Mouse (Mus musculus): ENCODE measurements around the gene Maats1.
A peak's percentile ranks its signal among the peaks of the same experiment; 100 is the strongest.

Gene Maats1

DNA sequence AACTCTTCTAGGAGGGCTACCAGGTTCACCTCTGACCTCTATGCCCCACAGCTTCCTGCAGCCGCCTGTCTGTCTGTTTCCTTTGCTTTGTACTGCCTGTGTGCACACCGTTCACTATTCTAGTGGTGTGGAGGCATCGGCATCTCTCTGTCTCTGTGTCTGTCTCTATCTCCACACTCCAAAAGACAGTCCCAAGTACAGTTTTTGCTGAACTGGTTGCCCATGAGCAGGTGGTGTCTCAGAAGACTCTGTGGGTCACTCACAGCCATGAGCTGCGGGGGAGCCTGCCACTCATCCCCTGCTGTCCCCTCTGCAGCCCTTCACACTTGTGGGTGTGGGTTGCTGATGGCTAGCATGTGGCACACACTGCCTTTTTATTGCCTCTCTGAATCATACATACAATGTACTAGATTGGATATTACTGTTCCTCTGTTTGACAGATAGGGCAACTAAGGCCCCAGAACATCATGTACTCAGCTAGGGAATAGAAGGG, 28.1 kb upstream of the Maats1 start:
- no peak for DNase-seq

DNA sequence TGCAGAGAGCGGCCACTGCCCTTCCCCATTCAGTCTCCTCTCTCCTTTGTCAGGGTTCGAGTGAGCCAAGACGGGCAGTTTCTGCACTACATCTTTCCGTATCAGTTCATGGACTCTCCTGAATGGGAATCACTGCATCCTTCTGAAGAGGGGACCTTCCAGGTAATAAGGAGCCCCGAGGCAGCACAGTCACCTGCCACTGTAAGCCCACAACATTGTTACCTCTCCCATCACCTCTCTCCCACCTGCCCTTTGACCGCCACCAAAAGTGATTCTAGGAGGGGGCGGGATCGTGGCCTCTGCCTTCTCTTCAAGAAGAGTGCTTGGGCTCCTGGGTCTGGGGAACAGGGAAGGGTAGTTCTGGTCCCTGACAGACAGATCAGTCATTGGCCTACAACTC, 27.5 kb upstream of the Maats1 start:
- no peak for DNase-seq

DNA sequence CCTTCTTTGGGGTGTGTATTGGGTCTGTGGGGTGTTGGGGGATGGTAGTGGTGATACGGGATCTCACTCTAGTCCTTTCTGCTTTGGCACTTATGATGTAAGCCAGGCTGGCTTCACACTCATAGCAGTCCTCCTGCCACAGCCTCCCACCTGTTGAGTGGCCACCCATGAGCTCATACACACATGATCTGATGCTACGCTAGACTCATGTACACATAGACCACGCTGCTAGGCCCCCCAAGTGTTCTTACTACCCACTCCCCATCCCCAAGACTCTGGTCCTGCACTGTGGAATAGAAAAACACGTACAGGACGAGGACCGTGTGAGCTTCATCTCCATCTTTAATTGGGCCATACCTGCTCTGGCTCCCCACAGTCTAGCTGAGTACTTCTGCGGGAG, 27.1 kb upstream of the Maats1 start:
- no peak for DNase-seq

DNA sequence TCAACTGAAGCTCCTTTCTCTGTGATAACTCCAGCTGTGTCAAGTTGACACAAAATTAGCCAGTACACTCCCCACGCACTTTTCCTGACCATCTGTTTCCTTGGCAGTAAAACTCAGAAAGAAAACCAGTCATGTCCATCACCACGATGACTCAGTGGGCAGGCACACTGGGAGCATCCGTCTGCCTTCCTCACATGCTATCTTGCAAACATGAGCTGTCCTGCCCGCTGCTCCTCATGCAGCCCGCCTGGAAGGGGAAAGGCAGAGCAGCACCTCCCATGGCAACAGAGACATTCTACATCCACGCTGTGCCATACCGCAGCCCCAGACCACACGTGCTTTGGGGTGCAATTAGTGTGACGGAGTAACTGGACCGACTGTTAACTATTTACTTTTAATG, 26.4 kb upstream of the Maats1 start:
- DNase-seq, result peak; percentile 40

DNA sequence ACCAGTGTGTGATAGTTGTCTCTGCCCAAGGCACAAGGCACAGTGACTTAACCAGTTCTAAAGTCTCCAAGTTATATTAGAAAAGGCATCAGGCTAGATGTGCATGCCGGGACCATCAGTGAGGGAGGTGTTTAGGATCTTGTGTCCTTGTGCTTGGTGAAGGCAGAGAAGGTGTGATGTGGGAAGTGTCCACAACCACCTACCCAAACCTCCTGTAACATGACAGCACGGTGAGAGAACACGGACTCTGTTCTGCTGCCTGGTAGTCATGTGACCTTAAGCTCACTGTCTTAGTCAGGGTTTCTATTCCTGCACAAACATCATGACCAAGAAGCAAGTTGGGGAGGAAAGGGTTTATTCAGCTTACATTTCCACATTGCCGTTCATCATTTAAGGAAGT, 24.3 kb upstream of the Maats1 start:
- no peak for DNase-seq

DNA sequence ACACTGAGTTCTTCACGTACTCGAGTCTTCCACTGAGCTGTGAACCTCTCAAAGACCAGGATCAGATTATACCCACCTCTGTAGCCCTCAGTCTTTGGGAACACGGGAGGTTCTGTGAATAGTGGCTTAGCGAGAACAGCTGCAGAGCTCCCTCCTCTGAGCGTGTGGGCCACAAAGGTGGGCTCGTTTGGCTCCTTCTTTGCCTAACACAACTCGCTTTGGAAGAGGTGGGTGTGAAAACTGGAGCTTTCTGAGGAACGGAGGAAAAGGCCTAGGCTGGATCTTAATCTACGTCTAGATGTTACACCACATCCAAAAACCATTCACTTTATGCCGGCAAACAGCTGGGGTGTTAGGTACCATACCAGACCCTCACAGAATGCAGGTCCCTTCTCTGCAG, 23.4 kb upstream of the Maats1 start:
- no peak for DNase-seq

DNA sequence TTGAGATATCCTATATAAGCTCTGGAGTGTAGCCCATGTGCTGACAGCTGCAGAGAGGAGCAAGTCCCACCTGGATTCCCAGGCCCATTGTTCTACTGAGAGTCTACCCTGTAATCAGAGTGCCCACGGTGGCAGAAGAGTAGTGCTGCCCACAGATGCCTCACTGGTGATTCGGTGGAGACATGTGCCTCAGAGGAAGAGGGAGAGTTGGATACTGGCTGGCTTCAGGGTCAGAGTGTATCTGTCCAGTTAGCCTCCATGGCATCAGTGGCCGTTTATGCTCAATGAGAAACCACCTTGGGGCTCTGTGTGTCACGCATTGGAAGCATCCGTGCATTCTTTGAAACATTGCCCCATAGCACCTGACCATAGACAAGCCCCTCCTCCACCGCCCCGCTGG, 21.7 kb upstream of the Maats1 start:
- DNase-seq, result no peak

DNA sequence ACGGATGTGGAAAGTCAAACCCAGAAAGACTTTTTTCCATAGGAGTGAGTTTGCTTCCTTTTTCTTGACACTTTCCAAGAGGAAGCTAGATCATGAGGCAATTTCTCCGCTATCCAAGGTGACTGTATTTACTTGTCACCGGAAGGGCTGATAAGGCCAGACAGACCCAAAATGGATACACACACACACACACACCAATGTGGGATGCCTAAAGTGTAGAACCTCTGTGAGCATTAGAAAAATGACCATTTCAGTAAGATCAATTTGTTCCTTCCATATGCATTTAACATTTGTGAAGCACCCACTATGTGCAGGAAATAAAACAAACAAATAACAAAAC, 21.3 kb upstream of the Maats1 start:
- DNase-seq, result no peak

DNA sequence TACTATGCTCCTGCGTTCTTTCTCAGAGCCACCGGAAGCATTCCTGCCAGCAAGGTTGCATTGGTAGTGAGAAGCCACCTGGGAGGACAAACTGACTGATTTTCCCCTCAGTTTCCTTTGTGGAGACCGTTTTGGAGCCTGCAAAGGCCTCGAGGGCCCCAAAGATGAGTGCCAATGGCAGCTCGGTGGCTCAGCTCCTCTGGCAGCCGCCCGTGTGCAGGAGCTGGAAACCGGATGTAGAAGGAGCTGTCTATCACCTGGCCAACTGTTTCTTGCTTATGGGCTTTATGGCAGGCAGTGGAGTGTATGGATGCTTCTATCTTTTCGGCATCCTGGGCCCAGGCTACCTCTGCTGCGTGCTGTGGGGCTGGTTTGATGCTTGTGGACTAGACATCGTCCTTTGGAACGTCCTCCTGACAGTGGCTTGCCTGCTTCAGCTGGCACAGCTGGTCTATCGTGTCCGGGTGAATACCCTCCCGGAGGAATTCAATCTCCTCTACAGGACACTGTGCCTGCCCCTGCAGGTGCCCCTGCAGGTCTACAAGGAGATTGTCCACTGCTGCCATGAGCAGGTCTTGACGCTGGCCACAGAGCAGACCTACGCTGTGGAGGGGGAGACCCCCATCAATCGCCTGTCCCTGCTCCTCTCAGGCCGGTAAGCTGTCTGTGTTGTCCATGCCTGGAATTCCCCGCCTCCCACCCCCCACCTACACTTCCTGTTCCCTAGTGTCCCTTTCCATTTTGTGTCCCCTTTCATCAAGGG, 20.7 kb upstream of the Maats1 start:
- DNase-seq, result no peak

DNA sequence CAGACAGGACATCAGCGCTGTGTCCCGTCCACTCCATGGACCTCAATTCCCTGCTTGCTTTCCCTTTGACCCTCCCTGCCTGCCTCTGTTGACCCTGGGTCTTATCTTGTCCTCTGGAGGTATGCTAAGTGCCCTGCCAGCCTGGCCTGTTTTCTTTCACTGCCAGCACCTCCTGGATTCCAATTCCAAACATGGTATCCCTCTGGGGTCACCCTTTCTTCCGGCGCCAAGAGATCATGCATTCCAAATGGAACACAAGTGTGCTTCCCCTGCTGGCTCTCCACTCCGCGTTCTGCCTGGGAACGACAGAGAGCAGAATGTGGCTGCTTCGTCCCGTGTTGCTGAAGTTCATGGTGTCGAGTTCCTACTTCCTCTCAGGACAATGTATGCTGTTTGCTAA, 20.0 kb upstream of the Maats1 start, which contains the start of gene Popdc2:
Gene Popdc2, plus strand, starts transcription at position 277 of the 400 bp plus-strand sequence.
- no peak for DNase-seq

DNA sequence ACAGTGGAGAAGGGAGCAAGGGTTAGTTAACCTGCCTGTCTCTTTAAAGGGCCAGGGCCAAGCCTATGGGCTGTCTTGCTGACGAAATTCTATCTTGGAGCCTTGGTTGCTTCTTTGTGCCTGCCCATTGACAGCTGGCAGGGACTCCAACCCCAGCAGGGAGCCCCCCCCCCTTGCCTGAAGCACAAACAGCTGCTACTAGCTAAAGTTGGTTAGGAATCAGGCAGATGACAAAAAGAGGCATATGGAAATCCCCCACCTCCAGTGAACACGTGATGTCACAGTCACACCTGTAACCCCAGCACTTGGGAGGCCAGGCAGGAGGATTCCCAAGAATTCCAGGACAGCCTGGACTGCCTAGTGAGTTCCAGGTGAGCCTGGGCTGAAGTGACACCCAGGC, 18.4 kb upstream of the Maats1 start:
- DNase-seq, result no peak

DNA sequence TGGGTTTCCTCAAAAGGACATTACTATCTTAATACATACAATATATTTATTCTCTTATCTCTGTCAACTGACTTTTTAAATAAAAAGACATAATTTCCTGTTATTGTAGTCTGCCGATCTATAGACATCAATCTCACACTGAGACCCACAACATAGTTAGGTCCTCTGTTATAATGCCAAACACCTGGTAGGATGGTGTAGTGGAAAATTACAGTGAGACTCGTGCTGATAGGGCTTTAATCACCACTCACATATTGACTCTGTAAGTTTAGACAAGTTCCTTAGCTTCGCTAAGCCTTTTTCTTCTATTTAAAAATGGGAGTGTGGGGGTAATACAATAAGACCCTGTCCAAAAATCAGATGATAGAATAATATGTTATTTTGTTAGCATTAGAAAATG, 17.9 kb upstream of the Maats1 start:
- no peak for DNase-seq

DNA sequence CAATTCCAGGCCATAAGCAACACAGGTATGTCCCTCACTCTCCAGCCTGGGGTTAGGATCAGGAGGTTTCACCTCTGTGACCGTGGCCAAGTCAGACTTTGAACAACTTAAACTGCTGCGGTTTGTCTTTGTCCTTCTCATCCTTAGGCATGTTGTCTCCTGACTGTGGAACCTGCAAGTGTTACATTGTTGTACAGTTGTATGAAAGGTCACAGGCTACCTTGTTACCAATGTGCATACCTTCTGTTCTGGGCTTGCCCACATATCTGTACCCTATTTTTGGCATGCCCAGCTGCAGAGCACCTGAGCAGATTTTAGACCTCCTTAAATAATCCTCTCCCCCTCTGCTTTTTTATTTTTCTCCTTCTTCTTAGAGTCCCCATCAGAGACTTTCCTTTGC, 17.3 kb upstream of the Maats1 start:
- no peak for DNase-seq

DNA sequence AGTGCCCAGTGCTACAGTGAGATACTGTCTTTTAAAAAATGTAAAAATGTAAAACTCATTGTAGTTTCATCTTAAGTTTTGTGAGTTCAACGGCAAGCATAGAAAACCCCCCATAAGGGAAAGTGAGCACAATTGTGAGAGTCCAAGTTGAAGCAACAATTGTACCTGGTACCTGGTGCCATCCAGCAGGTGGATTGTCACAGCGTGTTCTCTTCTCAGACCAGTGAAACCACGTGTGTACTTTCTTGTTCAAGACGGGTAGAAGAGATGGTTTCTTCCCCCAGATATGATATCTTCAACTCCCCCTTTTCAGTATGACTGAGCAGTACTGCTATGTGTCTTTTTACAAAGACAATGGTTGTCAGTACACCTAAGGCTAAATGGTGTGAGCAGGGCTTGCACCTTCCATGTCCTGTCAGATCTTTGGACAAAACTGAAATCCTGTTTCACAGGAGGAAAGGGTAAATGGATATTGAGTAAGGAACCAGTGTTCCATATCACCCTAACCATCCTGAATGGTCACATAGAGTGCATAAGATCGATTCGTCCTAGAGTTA, 16.4 kb upstream of the Maats1 start:
- no peak for DNase-seq

DNA sequence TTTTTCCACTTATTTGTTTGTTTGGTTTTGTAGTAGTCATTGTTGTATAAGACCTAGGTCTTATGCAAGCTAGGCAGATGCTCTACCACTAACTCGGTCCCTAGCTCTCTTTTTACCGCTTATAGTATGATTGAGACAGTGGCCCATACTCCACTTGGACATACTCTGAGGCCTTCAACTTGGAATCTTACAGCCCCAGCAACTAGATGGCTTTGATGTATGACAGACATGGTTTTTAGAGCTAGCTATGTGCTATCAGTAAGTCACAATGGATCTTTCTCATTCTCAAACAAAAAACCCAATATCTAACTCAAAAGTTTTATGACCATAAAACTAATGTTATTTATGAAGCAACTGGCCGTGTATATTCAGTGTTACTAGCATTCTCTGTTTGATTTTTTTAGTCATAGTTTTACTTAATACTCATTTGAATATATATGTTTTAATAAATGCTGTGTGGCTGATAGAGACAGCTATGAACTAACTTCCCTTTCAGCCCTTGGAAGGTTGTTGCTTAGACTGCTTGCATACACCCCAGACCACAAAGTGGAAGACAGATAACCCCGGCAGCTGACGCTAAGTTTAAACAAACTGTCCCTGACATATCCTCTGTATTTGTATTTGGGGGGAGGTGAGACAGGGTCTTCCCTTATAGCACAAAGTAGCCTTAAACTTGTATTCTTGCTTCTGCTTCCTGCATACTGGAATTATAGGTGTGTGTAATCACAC, 12.4 kb upstream of the Maats1 start:
- DNase-seq, result no peak

DNA sequence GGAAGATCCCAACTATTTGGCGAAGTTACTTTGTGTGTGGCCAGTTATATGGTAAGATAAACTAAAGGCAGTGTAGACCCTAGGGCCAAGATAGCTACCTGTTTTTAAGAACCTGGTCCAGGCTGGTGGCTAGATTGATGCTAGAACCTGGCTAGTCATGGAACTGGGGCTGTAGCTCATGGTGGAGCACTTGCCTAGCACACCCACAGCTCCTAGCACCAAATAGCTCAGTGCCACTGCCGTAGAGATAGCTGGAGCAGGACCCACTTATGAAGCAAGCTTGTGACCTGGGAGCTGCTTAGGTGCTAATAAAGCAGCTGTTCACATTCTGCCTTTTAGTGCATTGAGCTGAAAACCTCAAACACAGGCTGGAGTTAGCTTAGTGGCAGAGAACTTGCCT, 11.7 kb upstream of the Maats1 start:
- no peak for DNase-seq

DNA sequence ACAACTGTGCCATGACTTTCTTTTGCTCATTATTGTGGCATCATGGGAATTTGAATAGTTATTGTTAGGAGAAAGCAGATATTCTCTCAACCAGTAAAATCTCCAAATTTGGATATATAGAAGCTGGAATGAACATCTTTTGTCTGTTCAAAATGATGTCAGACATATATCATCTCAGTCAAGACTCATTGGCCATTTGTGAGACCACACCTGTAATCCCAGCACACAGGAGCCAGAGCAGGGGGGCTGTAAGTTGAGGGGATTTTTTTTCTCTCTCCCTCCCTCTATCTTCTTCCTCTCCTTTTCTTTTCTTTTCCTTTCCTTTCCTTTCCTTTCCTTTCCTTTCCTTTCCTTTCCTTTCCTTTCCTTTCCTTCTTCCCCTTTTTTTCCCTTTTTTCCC, 10.9 kb upstream of the Maats1 start:
- DNase-seq, result no peak

DNA sequence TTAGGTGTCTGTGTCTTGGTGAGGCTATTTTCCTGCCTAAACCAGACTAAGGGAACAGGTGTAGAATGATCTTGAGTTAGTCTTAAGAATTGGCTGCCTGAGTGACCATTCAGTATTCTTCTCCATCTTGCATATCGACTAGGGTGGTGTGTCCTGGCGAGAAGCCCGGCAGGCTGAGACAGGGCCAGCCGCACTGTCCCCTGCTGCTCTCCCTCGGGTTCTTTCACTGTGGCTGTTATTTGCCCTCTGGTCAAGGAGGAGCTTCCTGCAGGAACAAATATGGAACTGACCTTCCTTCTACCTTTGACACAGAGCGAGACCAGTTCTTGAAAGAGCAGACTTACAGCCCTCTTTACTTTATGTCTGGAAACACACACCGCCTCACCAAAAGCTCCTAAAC, 10.1 kb upstream of the Maats1 start:
- no peak for DNase-seq

DNA sequence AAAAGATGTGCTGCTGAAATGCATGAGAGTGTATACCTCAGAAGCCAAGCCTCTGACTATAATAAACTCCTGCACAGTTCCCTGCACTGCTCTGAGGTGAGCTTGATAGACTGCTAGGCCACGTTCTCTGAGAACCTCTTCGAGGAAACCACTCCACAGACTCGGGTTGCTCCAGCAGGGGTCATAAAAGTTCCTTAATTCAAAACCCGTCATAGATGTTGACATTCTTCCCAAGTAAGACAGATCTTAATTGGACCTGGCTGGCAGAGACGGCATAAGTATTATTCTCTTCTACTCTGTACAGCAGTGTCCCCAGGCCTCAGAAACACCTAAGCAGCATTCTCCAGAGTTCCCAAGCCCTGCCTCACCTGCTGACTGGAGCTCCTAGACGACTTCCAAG, 9.0 kb upstream of the Maats1 start:
- no peak for DNase-seq

DNA sequence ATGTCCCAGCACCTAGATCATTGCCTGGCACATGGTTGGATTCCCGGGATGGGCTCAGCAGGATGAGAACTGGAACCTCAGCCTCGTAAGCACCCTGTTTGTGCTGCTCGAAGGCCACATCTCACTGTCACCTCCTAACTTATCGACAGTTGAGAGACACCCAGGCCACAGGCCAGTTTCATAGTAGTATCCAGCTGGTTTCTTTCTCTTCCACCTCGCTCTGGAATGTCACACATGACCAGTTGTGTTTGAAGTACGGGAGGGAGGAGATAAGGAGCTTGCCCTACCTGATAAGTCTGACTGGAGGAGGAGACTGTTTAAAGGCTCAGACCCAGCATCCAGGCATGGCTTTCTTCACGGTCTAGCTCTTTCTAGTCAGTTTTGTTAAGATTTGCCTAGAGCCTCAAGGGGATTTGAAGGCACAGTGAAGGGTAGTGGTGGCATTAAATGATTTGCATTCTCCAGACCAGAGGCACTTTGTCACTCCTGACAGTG, 8.5 kb upstream of the Maats1 start:
- no peak for DNase-seq

DNA sequence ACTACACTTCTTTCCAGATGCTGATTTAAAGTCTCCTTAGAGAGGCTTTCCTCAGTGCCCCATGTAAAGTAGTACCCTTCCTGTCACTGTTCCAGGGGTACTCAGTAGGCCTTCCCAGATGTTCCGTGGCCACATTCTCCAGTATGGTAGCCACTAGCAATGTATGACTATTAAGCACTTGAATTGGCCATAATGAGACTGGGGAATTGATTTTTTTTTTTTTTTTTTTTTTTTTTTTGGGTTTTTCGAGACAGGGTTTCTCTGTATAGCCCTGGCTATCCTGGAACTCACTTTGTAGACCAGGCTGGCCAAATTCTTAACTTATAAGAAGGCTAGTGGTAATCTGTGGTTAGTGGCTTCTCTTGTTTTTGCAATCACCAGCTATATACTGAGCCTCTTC, 7.9 kb upstream of the Maats1 start:
- no peak for DNase-seq

DNA sequence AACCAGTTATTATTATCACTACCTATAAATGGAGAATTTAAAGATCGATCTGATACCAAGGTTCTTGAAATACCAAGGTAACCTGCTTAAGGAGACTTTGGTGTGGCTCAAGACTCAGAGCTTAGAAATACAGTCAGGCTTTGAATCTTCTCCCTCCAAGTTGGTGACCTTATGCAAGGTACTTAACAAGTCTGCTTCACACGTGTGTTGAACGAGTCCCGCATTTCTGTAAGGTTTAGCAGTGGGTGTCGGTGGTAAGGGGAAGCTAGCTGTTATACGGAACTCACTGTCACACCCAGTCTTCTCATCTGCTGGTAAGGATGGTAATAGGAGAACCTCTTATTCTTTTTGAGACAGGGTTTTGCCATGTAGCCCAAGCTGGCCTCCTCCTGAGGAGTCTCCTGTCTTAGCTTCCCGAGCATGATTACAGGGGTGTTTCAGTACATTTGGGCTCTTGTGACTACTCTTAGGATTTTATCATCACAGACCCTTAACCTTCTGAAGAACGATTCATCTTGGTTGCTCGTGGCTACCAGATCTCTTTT, 6.3 kb upstream of the Maats1 start:
- DNase-seq, result no peak

DNA sequence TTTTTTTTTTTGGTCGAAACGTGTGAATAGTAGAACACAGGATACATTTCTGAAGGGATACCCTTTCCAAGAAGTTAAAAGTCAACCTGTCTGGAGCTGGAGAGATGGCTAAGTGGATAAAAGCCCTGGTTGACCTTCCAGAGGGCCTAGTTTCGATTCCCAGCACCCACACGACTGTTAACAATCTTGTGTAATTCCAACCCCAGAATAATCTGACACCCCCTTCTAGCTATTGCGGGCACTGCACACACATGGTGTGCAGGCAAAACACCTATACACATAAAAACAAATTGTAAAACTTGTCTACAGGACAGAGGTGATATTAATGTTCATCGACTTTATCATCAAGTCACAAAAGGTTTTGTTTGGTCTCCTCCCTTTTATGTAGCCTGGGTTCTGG, 5.6 kb upstream of the Maats1 start:
- no peak for DNase-seq

Data from cerebellum, adult 9-10 months (tissue).